Mouse (Mus musculus) MEL (cell line): ENCODE data around the gene Olfr382.

Experiments used
- CHD1 ChIP-seq: IDR thresholded peaks from 2 replicates; pipeline ENCODE4 v1.6.1; 2012; ENCODE audit warnings: low read depth, mild to moderate bottlenecking, inconsistent platforms, low read length, improper control_type of control experiment
- CTCF ChIP-seq, 3 experiments: IDR thresholded peaks in 2 of 3; conservative IDR thresholded peaks in 1 of 3; 2 replicates each; pipeline ENCODE4 v1.5.1; 2011 to 2012; ENCODE audit warnings: low read length in 3 of 3, low read depth in 2 of 3, mild to moderate bottlenecking in 2 of 3, improper control_type of control experiment in 1 of 3, inconsistent platforms in 1 of 3, mixed read lengths in 1 of 3, moderate library complexity in 1 of 3; ENCODE audit not compliant: control insufficient read depth in 1 of 3, insufficient read depth in 1 of 3, poor library complexity in 1 of 3, severe bottlenecking in 1 of 3
- ETS1 ChIP-seq: IDR thresholded peaks from 2 replicates; pipeline ENCODE4 v1.6.1; 2012; ENCODE audit warnings: low read depth, mild to moderate bottlenecking, inconsistent platforms, low read length, improper control_type of control experiment, moderate library complexity
- MAX ChIP-seq: IDR thresholded peaks from 2 replicates; pipeline ENCODE4 v1.6.1; 2011; ENCODE audit warnings: low read length, improper control_type of control experiment
- POLR2A ChIP-seq, 2 experiments: IDR thresholded peaks; 2 replicates each; pipeline ENCODE4 v1.6.1; 2011 to 2012; ENCODE audit warnings: low read length in 2 of 2, mild to moderate bottlenecking in 2 of 2, control low read depth in 1 of 2, improper control_type of control experiment in 1 of 2, low read depth in 1 of 2, moderate library complexity in 1 of 2; ENCODE audit not compliant: control insufficient read depth in 1 of 2, insufficient read depth in 1 of 2, poor library complexity in 1 of 2
- POLR2AphosphoS2 ChIP-seq: IDR thresholded peaks from 2 replicates; pipeline ENCODE4 v1.6.1; 2011; ENCODE audit warnings: low read length, improper control_type of control experiment
- RCOR1 ChIP-seq: IDR thresholded peaks from 2 replicates; pipeline ENCODE4 v1.6.1; 2012; ENCODE audit warnings: low read depth, mild to moderate bottlenecking, inconsistent platforms, low read length, improper control_type of control experiment
- TAL1 ChIP-seq: IDR thresholded peaks from 2 replicates; pipeline ENCODE4 v1.6.1; 2012; ENCODE audit warnings: mild to moderate bottlenecking, inconsistent platforms, low read length, moderate library complexity, mixed read lengths
- TBP ChIP-seq: IDR thresholded peaks from 2 replicates; pipeline ENCODE4 v1.8.0; 2011; ENCODE audit warnings: low read depth, low read length, improper control_type of control experiment
- USF2 ChIP-seq, 2 experiments: IDR thresholded peaks; 2 replicates each; pipeline ENCODE4 v1.6.1; 2011 to 2012; ENCODE audit warnings: improper control_type of control experiment in 2 of 2, low read length in 2 of 2, borderline replicate concordance in 1 of 2, inconsistent platforms in 1 of 2, low read depth in 1 of 2, mild to moderate bottlenecking in 1 of 2; ENCODE audit not compliant: insufficient read depth in 1 of 2
- ZNF384 ChIP-seq: IDR thresholded peaks from 2 replicates; pipeline ENCODE4 v1.6.1; 2012; ENCODE audit warnings: low read depth, mild to moderate bottlenecking, inconsistent platforms, low read length, improper control_type of control experiment

GRCm38 (mm10) chr11:73491503-73491902, 25.5 kb downstream of the Olfr382 start, which contains the start of gene Olfr381:
- TF ChIP-seq ZNF384 (no peak), POLR2AphosphoS2 (no peak), MAX (no peak), TBP (no peak), CHD1 (no peak), CTCF (IDR thresholded peaks at IDR 0.05 in 2 of 3, conservative IDR thresholded peaks at IDR 0.05 in 1 of 3; ENCODE audit: control insufficient read depth in 1 of 3, insufficient read depth in 1 of 3, low read depth in 2 of 3, low read length in 3 of 3, poor library complexity in 1 of 3, severe bottlenecking in 1 of 3) (no peak), RCOR1 (no peak), POLR2A (IDR thresholded peaks at IDR 0.05; ENCODE audit: control insufficient read depth in 1 of 2, insufficient read depth in 1 of 2, low read depth in 1 of 2, low read length in 2 of 2, poor library complexity in 1 of 2) (no peak), ETS1 (no peak), TAL1 (no peak), USF2 (IDR thresholded peaks at IDR 0.05; ENCODE audit: borderline replicate concordance in 1 of 2, insufficient read depth in 1 of 2, low read depth in 1 of 2, low read length in 2 of 2) (no peak)
